Mouse (Mus musculus) myocyte (in vitro differentiated cells): Measurements from ENCODE around the gene Adamts17.

Experiments used
- E2F4 ChIP-seq: IDR thresholded peaks from one replicate; pipeline ENCODE4 v1.6.1; 2011; ENCODE audit warnings: mild to moderate bottlenecking, control low read depth, moderate library complexity; ENCODE audit not compliant: insufficient read depth
- MAX ChIP-seq: IDR thresholded peaks from one replicate; pipeline ENCODE4 v1.6.1; 2011; ENCODE audit warnings: low read depth, mild to moderate bottlenecking, control low read depth
- MYOD1 ChIP-seq, 3 experiments: IDR thresholded peaks; one replicate each; pipeline ENCODE4 v1.6.1; 2011; ENCODE audit warnings: control low read depth in 2 of 3, low read depth in 2 of 3, mild to moderate bottlenecking in 2 of 3, moderate library complexity in 1 of 3; ENCODE audit not compliant: insufficient read length in 2 of 3, control insufficient read depth in 1 of 3
- POLR2A ChIP-seq: IDR thresholded peaks from one replicate; pipeline ENCODE4 v1.6.1; 2011; ENCODE audit warnings: low read depth, mild to moderate bottlenecking, control low read depth, moderate library complexity; ENCODE audit not compliant: insufficient read length
- POLR2AphosphoS2 ChIP-seq: IDR thresholded peaks from one replicate; pipeline ENCODE4 v1.6.1; 2011; ENCODE audit warnings: low read depth, control low read depth; ENCODE audit not compliant: insufficient read length
- TCF12 ChIP-seq: IDR thresholded peaks from one replicate; pipeline ENCODE4 v1.6.1; 2011; ENCODE audit warnings: mild to moderate bottlenecking, control low read depth; ENCODE audit not compliant: poor library complexity, insufficient read depth, severe bottlenecking
- TCF3 ChIP-seq: IDR thresholded peaks from one replicate; pipeline ENCODE4 v1.6.1; 2011; ENCODE audit warnings: low read depth, control low read depth; ENCODE audit not compliant: insufficient read length
- USF1 ChIP-seq: IDR thresholded peaks from one replicate; pipeline ENCODE4 v1.6.1; 2011; ENCODE audit warnings: low read depth, mild to moderate bottlenecking, control low read depth, moderate library complexity

- TF ChIP-seq POLR2A (no peak), E2F4 (no peak), USF1 (no peak), POLR2AphosphoS2 (no peak), MYOD1 (IDR thresholded peaks at IDR 0.05; ENCODE audit: control insufficient read depth in 1 of 3, insufficient read length in 2 of 3, low read depth in 2 of 3) (peak in 2 of 3 experiments; percentile 90 to 93), TCF12 (no peak), TCF3 (peak; percentile 57), MAX (no peak)
Observed at GRCm38 (mm10) chr7:66912866-66913265, 73.3 kb downstream of the Adamts17 start.
